Mouse (Mus musculus): ENCODE data around the gene Hspa14. TPM values are rescaled to one million over a fixed set of nuclear protein-coding genes. Genes with fewer than 3 reads are reported as not detected.

The Hspa14 gene
- polyA plus RNA-seq, 1 experiment from 2014 or later, result 116 TPM

Other genes starting within 250 kb of the Hspa14 start
- gene Nmt2, start 228.6 kb downstream of the Hspa14 start, polyA plus RNA-seq (2016; fragmentation: Nextera tagmentation; extraction: Ambion mirVana), result 35.2 and 38.6 TPM in 2 replicates
- 17.4 and 20.7 TPM in 2 replicates for gene Rpp38, start 180.2 kb downstream of the Hspa14 start, polyA plus RNA-seq (2016; fragmentation: Nextera tagmentation; extraction: Ambion mirVana)
- gene Acbd7, start 176.6 kb downstream of the Hspa14 start, polyA plus RNA-seq (2016; fragmentation: Nextera tagmentation; extraction: Ambion mirVana), result 0.60 TPM in 1 of 2 replicates, not detected in the other
- 0.19 TPM in 1 of 2 replicates, not detected in the other for gene Olah, start 115.6 kb downstream of the Hspa14 start, polyA plus RNA-seq (2016; fragmentation: Nextera tagmentation; extraction: Ambion mirVana)
- gene Meig1, start 90.2 kb downstream of the Hspa14 start, polyA plus RNA-seq (2016; fragmentation: Nextera tagmentation; extraction: Ambion mirVana), result not detected in 2 replicates
- gene Dclre1c, start 88.7 kb downstream of the Hspa14 start, polyA plus RNA-seq (2016; fragmentation: Nextera tagmentation; extraction: Ambion mirVana), result 6.5 and 7.1 TPM in 2 replicates
- gene Suv39h2, start 37.8 kb downstream of the Hspa14 start, polyA plus RNA-seq (2016; fragmentation: Nextera tagmentation; extraction: Ambion mirVana), result 34.2 and 37.9 TPM in 2 replicates
- 8.2 and 8.4 TPM in 2 replicates for gene Gm45902, start within 50 bp of the Hspa14 start, polyA plus RNA-seq (2016; fragmentation: Nextera tagmentation; extraction: Ambion mirVana)
- gene Cdnf, start 216 bp upstream of the Hspa14 start, polyA plus RNA-seq (2016; fragmentation: Nextera tagmentation; extraction: Ambion mirVana), result 0.09 and 0.24 TPM in 2 replicates
- 35.4 and 40.4 TPM in 2 replicates for gene Fam107b, start 57.7 kb upstream of the Hspa14 start, polyA plus RNA-seq (2016; fragmentation: Nextera tagmentation; extraction: Ambion mirVana)